Mouse (Mus musculus) liver, embryonic 15.5 days (tissue): Measurements from ENCODE around the gene Syde2. TPM values are rescaled to one million over a fixed set of nuclear protein-coding genes. Genes with fewer than 3 reads are reported as not detected.

Experiments used
- ATAC-seq: fragments of 200-750 bp; cut with Nextera tagmentation; 2 replicates; pipeline ENCODE4 v1.8.0; 2017; ENCODE audit warnings: moderate number of reproducible peaks, mild to moderate bottlenecking, moderate library complexity; ENCODE audit not compliant: insufficient read depth
- H3K27ac ChIP-seq: fragments of 300-500 bp; sonication (generic); replicated peaks from 2 replicates; pipeline ENCODE4 v1.5.1; 2015; ENCODE audit warnings: mild to moderate bottlenecking, inconsistent platforms
- H3K27me3 ChIP-seq: fragments of 300-500 bp; sonication (generic); 2 replicates; pipeline ENCODE4 v1.6.1; 2015; ENCODE audit warnings: mild to moderate bottlenecking, inconsistent platforms
- H3K36me3 ChIP-seq: fragments of 300-500 bp; sonication (generic); replicated peaks from 2 replicates; pipeline ENCODE4 v1.6.1; 2015; ENCODE audit warnings: moderate library complexity, mild to moderate bottlenecking, inconsistent platforms
- H3K4me1 ChIP-seq: fragments of 300-500 bp; sonication (generic); replicated peaks from 2 replicates; pipeline ENCODE4 v1.6.1; 2015; ENCODE audit warnings: inconsistent platforms
- H3K4me2 ChIP-seq: fragments of 300-500 bp; sonication (generic); 2 replicates; pipeline ENCODE4 v1.6.1; 2015; ENCODE audit warnings: moderate library complexity, mild to moderate bottlenecking, inconsistent platforms
- H3K4me3 ChIP-seq: fragments of 300-500 bp; sonication (generic); replicated peaks from 2 replicates; pipeline ENCODE4 v1.5.1; 2015; ENCODE audit warnings: mild to moderate bottlenecking, inconsistent platforms
- H3K9ac ChIP-seq: fragments of 300-500 bp; sonication (generic); 2 replicates; pipeline ENCODE4 v1.6.1; 2015; ENCODE audit warnings: moderate library complexity, mild to moderate bottlenecking, inconsistent platforms
- H3K9me3 ChIP-seq: fragments of 300-500 bp; sonication (generic); replicated peaks from 2 replicates; pipeline ENCODE4 v1.6.1; 2016; ENCODE audit warnings: inconsistent platforms
- WGBS: fragments of 180-500 bp; shearing (Covaris S2); methylation state at CpG from one replicate; pipeline ENCODE4 v1.1.7; 2015; ENCODE audit warnings: mixed read lengths; ENCODE audit not compliant: insufficient replicate concordance; 5-methylcytosine and 5-hydroxymethylcytosine counted together
- polyA plus RNA-seq: library from polyadenylated mRNA; unstranded; fragments of >200 nt; fragmentation: Nextera tagmentation; extraction: Ambion mirVana; gene quantifications from 2 replicates; pipeline ENCODE4 v1.2.1, GENCODE M21; 2015

Syde2 gene
- polyA plus RNA-seq, 1 experiment from 2014 or later: 0.52 TPM

DNA sequence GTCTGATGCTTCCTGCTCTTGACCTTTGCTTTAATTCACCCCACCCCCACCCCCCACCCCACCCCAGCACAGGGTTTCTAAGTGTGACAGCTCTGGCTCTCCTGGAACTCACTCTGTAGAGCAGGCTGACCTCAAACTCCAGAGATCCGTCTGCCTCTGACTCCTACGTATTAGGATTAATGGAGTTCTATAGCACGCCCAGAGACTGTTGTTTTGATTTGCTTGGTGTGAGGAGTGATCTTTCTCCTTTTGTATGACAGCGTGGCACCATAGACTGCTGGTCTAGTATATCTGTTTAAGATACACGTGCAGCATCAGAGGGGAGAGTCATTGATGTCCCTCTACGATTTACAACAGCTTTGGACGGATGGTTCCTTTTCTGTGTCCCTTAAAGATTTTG lies 25.8 kb downstream of the Syde2 start:
- ATAC-seq: no peak
- Histone ChIP-seq H3K36me3 (peaks cover 6% of the 10 kb centered on the region; the same call in 1 of the 2 replicates), H3K4me1 (no peaks in the 10 kb centered on the region), H3K27me3 (no peaks in the 10 kb centered on the region), H3K9ac (no peak overlapping the region), H3K4me2 (no peak overlapping the region), H3K4me3 (no peak overlapping the region), H3K27ac (no peak overlapping the region), H3K9me3 (no peaks in the 10 kb centered on the region)
- WGBS: 72% methylated on average over 7 of the region's 7 CpGs

DNA sequence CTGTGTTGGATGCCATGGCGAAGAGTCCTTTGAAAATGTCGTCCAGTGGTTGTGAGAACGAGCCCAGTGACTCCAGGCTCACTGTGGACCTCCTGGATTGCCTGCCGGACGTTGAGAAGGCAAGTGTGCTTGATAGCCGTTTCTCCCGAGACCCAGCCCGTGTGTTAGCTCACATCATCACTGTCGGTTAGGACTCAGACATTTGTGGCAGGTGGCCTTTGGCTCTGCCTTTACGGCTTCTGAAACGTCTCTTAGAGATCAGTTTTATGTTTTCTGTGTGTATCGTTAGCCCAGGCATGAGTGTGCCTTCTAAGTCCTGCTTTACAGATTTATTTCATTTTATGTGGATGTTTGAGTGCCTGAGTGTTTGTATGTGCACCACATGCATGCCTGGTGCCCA lies 26.7 kb downstream of the Syde2 start:
- no peaks in the 10 kb centered on the region for H3K27me3 ChIP-seq
- H3K27ac ChIP-seq: no peak overlapping the region
- no peak overlapping the region for H3K4me3 ChIP-seq
- peaks cover 6% of the 10 kb centered on the region; the same call in 1 of the 2 replicates for H3K36me3 ChIP-seq
- no peaks in the 10 kb centered on the region for H3K9me3 ChIP-seq
- H3K4me2 ChIP-seq: no peak overlapping the region
- ATAC-seq: no peak
- H3K4me1 ChIP-seq: no peaks in the 10 kb centered on the region
- 77% methylated on average over 12 of the region's 12 CpGs for WGBS
- H3K9ac ChIP-seq: no peak overlapping the region

GRCm38 (mm10) chr3:146016979-146017378 lies 29.3 kb downstream of the Syde2 start:
- H3K27ac ChIP-seq: no peak overlapping the region
- no peaks in the 10 kb centered on the region for H3K9me3 ChIP-seq
- 81% methylated on average over 13 of the region's 13 CpGs for WGBS
- H3K4me2 ChIP-seq: no peak overlapping the region
- no peak overlapping the region for H3K4me3 ChIP-seq
- no peak overlapping the region for H3K9ac ChIP-seq
- no peaks in the 10 kb centered on the region for H3K27me3 ChIP-seq
- no peak for ATAC-seq
- no peaks in the 10 kb centered on the region for H3K4me1 ChIP-seq
- H3K36me3 ChIP-seq: peaks cover 8% of the 10 kb centered on the region; the same call in 1 of the 2 replicates

- Histone ChIP-seq H3K4me2 (no peak overlapping the region), H3K4me1 (no peaks in the 10 kb centered on the region), H3K27ac (no peak overlapping the region), H3K9ac (no peak overlapping the region), H3K4me3 (no peak overlapping the region), H3K36me3 (peaks cover 8% of the 10 kb centered on the region; the same call in 1 of the 2 replicates), H3K9me3 (no peaks in the 10 kb centered on the region), H3K27me3 (no peaks in the 10 kb centered on the region)
- WGBS: 71% methylated on average over 9 of the region's 9 CpGs
- ATAC-seq: no peak
Observed at GRCm38 (mm10) chr3:146017521-146017920, 29.9 kb downstream of the Syde2 start.

DNA sequence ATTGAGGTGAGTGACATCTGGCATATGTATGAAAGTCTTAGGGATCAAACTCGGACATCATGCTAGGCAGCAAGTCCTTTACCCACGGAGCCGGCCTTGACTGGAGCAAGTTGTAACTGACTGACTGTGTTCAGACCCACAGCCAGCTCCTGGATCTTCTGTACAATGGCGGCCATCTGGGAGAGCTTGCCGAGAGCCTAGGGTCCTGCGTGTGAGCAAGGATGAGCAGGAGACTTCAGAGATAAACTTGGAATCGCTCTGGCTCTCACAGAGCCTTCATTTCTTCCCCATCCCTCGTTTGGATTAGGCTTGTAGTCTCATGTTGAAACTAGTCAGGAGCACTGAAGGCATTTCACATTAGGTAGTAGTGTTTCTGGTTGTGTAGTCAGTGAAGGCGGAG lies 34.6 kb downstream of the Syde2 start:
- Histone ChIP-seq H3K27ac (no peak overlapping the region), H3K4me1 (no peaks in the 10 kb centered on the region), H3K4me2 (no peak overlapping the region), H3K9me3 (no peaks in the 10 kb centered on the region), H3K36me3 (0 out of 2 replicates have a peak, but pooled peaks cover 3% of the 10 kb centered on the region), H3K27me3 (no peaks in the 10 kb centered on the region), H3K9ac (no peak overlapping the region), H3K4me3 (no peak overlapping the region)
- 69% methylated on average over 9 of the region's 9 CpGs for WGBS
- no peak for ATAC-seq

DNA sequence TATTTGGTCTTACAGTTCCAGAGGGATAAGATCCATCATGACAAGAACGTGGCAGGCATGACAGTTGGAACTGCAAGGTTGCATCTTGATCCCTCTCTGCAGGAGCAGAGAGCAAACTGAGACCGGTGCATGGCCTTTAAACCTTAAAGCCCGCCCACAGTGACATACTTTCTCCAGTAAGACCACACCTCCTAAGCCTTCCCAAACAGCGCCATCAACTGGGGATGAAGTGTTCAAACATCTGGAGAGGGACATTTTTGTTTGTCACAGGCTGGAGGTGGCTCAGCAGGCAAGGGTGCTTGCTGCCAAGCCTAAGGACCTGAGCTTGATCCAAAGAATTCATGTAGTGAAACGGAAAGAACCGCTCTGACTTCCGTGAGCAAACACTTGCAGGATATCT lies 37.1 kb downstream of the Syde2 start:
- WGBS: 73% methylated on average over 7 of the region's 7 CpGs
- Histone ChIP-seq H3K27me3 (no peaks in the 10 kb centered on the region), H3K4me2 (no peak overlapping the region), H3K9ac (no peak overlapping the region), H3K9me3 (no peaks in the 10 kb centered on the region), H3K36me3 (0 out of 2 replicates have a peak, but pooled peaks cover 2% of the 10 kb centered on the region), H3K27ac (no peak overlapping the region), H3K4me3 (no peak overlapping the region), H3K4me1 (0 out of 2 replicates have a peak, but pooled peaks cover 4% of the 10 kb centered on the region)
- ATAC-seq: no peak

GRCm38 (mm10) chr3:146025499-146025898 lies 37.8 kb downstream of the Syde2 start:
- Histone ChIP-seq H3K4me1 (peaks cover 10% of the 10 kb centered on the region; the same call in 1 of the 2 replicates), H3K4me3 (no peak overlapping the region), H3K36me3 (no peaks in the 10 kb centered on the region), H3K27me3 (no peaks in the 10 kb centered on the region), H3K4me2 (no peak overlapping the region), H3K27ac (no peak overlapping the region), H3K9ac (no peak overlapping the region), H3K9me3 (no peaks in the 10 kb centered on the region)
- ATAC-seq: no peak
- 66% methylated on average over 6 of the region's 6 CpGs for WGBS

- H3K4me3 ChIP-seq: no peak overlapping the region
- no peak overlapping the region for H3K9ac ChIP-seq
- H3K4me2 ChIP-seq: no peak overlapping the region
- WGBS: 32% methylated on average over 6 of the region's 6 CpGs
- H3K4me1 ChIP-seq: peaks cover 11% of the 10 kb centered on the region; the same call in 1 of the 2 replicates
- no peaks in the 10 kb centered on the region for H3K36me3 ChIP-seq
- no peaks in the 10 kb centered on the region for H3K9me3 ChIP-seq
- no peak overlapping the region; the same call in 1 of the 2 replicates for H3K27ac ChIP-seq
- no peaks in the 10 kb centered on the region for H3K27me3 ChIP-seq
- peak; percentile 30; the same call in 1 of the 2 replicates for ATAC-seq
Observed at GRCm38 (mm10) chr3:146027116-146027515, 39.4 kb downstream of the Syde2 start.

DNA sequence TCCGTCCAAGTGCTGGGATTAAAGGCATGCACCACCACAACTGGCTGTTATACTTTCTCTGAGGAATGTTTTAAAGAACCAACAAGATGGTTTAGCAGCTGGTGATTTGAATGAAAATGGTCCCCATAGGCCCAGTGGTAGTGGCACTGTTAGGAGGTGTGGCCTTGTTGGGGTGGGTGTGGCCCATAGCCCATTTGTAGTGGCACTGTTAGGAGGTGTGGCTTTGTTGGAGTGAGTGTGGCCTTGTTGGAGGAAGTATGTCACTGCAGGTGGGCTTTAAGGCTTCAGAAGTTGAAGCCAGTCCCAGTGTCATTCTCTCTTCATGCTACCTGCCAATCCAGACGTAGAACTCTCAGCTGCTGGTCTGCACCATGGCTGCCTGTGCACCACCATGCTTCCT lies 40.7 kb downstream of the Syde2 start:
- Histone ChIP-seq H3K27ac (no peak overlapping the region; the same call in 1 of the 2 replicates), H3K9me3 (no peaks in the 10 kb centered on the region), H3K27me3 (no peaks in the 10 kb centered on the region), H3K36me3 (no peaks in the 10 kb centered on the region), H3K4me1 (peaks cover 11% of the 10 kb centered on the region; the same call in 1 of the 2 replicates), H3K9ac (no peak overlapping the region), H3K4me2 (no peak overlapping the region), H3K4me3 (no peak overlapping the region)
- WGBS: 68% methylated on average over 2 of the region's 2 CpGs
- ATAC-seq: 0 out of 2 replicates have a peak, but pooled peaks have one; percentile 31

- Histone ChIP-seq H3K4me2 (no peak overlapping the region), H3K27ac (peak overlapping the region; percentile 48; the same call in 1 of the 2 replicates), H3K27me3 (no peaks in the 10 kb centered on the region), H3K9me3 (no peaks in the 10 kb centered on the region), H3K4me3 (no peak overlapping the region), H3K36me3 (no peaks in the 10 kb centered on the region), H3K9ac (no peak overlapping the region), H3K4me1 (peaks cover 11% of the 10 kb centered on the region; the same call in 1 of the 2 replicates)
- peak; percentile 57 for ATAC-seq
- WGBS: 60% methylated on average over 3 of the region's 3 CpGs
Observed at GRCm38 (mm10) chr3:146029234-146029633, 41.6 kb downstream of the Syde2 start.

DNA sequence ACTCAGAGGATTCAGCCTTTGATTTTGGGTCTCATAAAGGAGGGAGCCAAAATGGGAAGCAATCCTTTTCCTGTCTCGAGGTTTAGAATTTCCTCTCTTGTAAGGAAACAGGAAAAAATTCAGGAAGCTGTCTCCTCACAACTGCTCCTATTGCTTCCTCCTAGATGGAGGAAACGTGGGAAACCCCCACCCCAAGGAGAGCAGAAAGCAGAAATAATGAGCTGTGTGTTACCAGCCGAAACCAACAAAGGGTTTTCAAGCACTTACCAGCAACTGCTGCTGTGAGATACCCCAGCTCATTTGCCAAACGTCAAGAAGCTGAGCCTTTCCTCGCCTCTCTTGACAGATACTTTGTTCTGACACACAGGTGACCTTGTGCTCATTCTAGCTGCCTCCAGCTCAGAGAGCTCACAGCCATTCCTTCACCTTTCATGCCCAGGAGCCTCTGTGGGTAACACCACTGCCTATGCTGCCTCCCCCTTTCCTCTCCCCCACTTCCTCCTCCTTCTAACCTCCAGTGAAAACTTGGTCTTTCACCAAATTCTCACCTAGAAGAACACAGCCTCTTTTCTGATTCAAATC lies 42.7 kb downstream of the Syde2 start:
- Histone ChIP-seq H3K4me2 (no peak overlapping the region), H3K4me1 (peaks cover 11% of the 10 kb centered on the region; the same call in 1 of the 2 replicates), H3K9ac (no peak overlapping the region), H3K4me3 (no peak overlapping the region), H3K36me3 (no peaks in the 10 kb centered on the region), H3K27me3 (no peaks in the 10 kb centered on the region), H3K9me3 (no peaks in the 10 kb centered on the region), H3K27ac (no peak overlapping the region)
- ATAC-seq: no peak
- 11% methylated on average over 5 of the region's 5 CpGs for WGBS
